Mouse (Mus musculus): ENCODE measurements around the gene Ptprd. TPM values are rescaled to one million over a fixed set of nuclear protein-coding genes. Genes with fewer than 3 reads are reported as not detected.

Gene Ptprd
- polyA plus RNA-seq, 1 experiment from 2014 or later = 30.4 TPM

- no peak overlapping the region for H3K9ac ChIP-seq (replicated peaks; ENCODE audit: low read depth, low read length)
- H3K4me3 ChIP-seq (ENCODE audit: low read depth, low read length) = no peak overlapping the region
- H3K27me3 ChIP-seq (ENCODE audit: control insufficient read depth, insufficient read depth, low read length) = no peaks in the 10 kb centered on the region
- ATAC-seq (ENCODE audit: insufficient number of reproducible peaks, insufficient read depth, low FRiP score, low read depth) = no peak
- H3K27ac ChIP-seq (ENCODE audit: low read length) = no peak overlapping the region
- no peaks in the 10 kb centered on the region for H3K36me3 ChIP-seq (ENCODE audit: control insufficient read depth, insufficient read depth, low read length)
- WGBS = 78% methylated on average over 1 of the region's 1 CpGs
- no peaks in the 10 kb centered on the region for H3K9me3 ChIP-seq (ENCODE audit: control insufficient read depth, low read depth, low read length)
- no peaks in the 10 kb centered on the region for H3K4me1 ChIP-seq (ENCODE audit: control insufficient read depth, insufficient read depth, low read length)
- H3K4me2 ChIP-seq (replicated peaks; ENCODE audit: low read depth, low read length) = no peak overlapping the region
Observed at GRCm38 (mm10) chr4:78168447-78168846, 43.3 kb downstream of the Ptprd start.

DNA sequence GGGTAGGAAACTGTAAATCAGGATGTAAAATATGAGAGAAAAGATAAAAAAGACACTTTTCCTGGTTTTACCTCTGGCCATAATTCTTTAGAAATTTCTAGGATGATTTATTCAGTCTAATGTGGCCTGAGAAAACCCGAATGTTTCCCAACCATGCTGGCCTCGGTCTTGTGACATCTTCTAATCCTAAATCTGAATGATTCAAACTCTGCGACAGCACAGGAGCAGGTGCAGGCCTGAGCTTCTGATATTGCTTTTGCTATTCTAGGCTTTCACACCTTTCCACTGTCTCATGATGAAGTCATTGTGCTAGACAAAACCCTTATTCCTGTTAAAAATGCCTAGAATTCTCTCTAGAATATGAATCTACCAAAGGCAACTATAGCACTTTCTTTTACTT lies 51.3 kb downstream of the Ptprd start:
- Histone ChIP-seq H3K36me3 (ENCODE audit: control insufficient read depth, insufficient read depth, low read length) (no peaks in the 10 kb centered on the region), H3K27ac (ENCODE audit: low read length) (no peak overlapping the region), H3K4me1 (ENCODE audit: control insufficient read depth, insufficient read depth, low read length) (no peaks in the 10 kb centered on the region), H3K9ac (replicated peaks; ENCODE audit: low read depth, low read length) (no peak overlapping the region), H3K27me3 (ENCODE audit: control insufficient read depth, insufficient read depth, low read length) (no peaks in the 10 kb centered on the region), H3K9me3 (ENCODE audit: control insufficient read depth, low read depth, low read length) (no peaks in the 10 kb centered on the region), H3K4me3 (ENCODE audit: low read depth, low read length) (no peak overlapping the region), H3K4me2 (replicated peaks; ENCODE audit: low read depth, low read length) (no peak overlapping the region)
- 77% methylated on average over 3 of the region's 3 CpGs for WGBS
- no peak for ATAC-seq (ENCODE audit: insufficient number of reproducible peaks, insufficient read depth, low FRiP score, low read depth)

GRCm38 (mm10) chr4:78150561-78150960 lies 61.2 kb downstream of the Ptprd start:
- no peak overlapping the region for H3K27ac ChIP-seq (ENCODE audit: low read length)
- no peaks in the 10 kb centered on the region for H3K9me3 ChIP-seq (ENCODE audit: control insufficient read depth, low read depth, low read length)
- ATAC-seq (ENCODE audit: insufficient number of reproducible peaks, insufficient read depth, low FRiP score, low read depth) = no peak
- no peak overlapping the region for H3K4me3 ChIP-seq (ENCODE audit: low read depth, low read length)
- H3K4me2 ChIP-seq (replicated peaks; ENCODE audit: low read depth, low read length) = no peak overlapping the region
- H3K27me3 ChIP-seq (ENCODE audit: control insufficient read depth, insufficient read depth, low read length) = no peaks in the 10 kb centered on the region
- no peaks in the 10 kb centered on the region for H3K36me3 ChIP-seq (ENCODE audit: control insufficient read depth, insufficient read depth, low read length)
- no peak overlapping the region for H3K9ac ChIP-seq (replicated peaks; ENCODE audit: low read depth, low read length)
- WGBS = 12% methylated on average over 1 of the region's 1 CpGs
- no peaks in the 10 kb centered on the region for H3K4me1 ChIP-seq (ENCODE audit: control insufficient read depth, insufficient read depth, low read length)

- 57% methylated on average over 1 of the region's 1 CpGs for WGBS
- Histone ChIP-seq H3K4me3 (ENCODE audit: low read depth, low read length) (no peak overlapping the region), H3K4me2 (replicated peaks; ENCODE audit: low read depth, low read length) (no peak overlapping the region), H3K27ac (ENCODE audit: low read length) (no peak overlapping the region), H3K9me3 (ENCODE audit: control insufficient read depth, low read depth, low read length) (no peaks in the 10 kb centered on the region), H3K36me3 (ENCODE audit: control insufficient read depth, insufficient read depth, low read length) (no peaks in the 10 kb centered on the region), H3K4me1 (ENCODE audit: control insufficient read depth, insufficient read depth, low read length) (no peaks in the 10 kb centered on the region), H3K9ac (replicated peaks; ENCODE audit: low read depth, low read length) (no peak overlapping the region), H3K27me3 (ENCODE audit: control insufficient read depth, insufficient read depth, low read length) (no peaks in the 10 kb centered on the region)
- no peak for ATAC-seq (ENCODE audit: insufficient number of reproducible peaks, insufficient read depth, low FRiP score, low read depth)
Observed at GRCm38 (mm10) chr4:78142767-78143148, 69.0 kb downstream of the Ptprd start.

DNA sequence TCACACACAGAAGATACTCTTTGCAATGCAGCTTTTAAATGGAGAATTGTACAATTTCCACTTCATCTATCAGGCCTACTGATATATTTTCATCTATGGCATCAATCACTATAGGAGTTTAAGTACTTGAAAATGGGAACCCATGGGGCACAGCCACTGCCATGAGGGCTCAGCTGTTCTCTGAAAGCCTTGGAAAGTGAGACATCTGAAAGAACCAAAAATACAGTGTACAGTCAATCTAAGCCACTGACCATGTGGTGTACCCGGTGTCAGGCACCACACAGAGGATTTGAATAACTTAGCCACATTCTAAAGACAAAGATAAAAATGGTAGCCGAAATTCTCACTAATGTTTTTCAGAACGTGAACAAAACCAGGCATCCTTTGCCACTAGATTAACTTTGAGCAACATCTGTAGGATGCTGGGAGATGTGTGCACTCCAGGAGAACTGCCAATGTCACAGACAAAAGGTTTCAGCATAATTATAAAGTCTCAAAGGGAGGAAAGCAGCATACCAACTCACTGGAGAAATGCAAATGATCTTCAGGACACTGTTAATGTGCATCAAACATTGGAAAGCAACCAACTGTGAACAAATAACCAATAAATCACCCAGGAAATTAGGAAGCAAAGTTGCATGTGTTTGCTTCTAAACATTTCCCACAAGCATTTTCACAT lies 69.5 kb downstream of the Ptprd start:
- 81% methylated on average over 3 of the region's 3 CpGs for WGBS
- Histone ChIP-seq H3K4me3 (ENCODE audit: low read depth, low read length) (no peak overlapping the region), H3K4me1 (ENCODE audit: control insufficient read depth, insufficient read depth, low read length) (no peaks in the 10 kb centered on the region), H3K9ac (replicated peaks; ENCODE audit: low read depth, low read length) (no peak overlapping the region), H3K36me3 (ENCODE audit: control insufficient read depth, insufficient read depth, low read length) (no peaks in the 10 kb centered on the region), H3K27me3 (ENCODE audit: control insufficient read depth, insufficient read depth, low read length) (no peaks in the 10 kb centered on the region), H3K9me3 (ENCODE audit: control insufficient read depth, low read depth, low read length) (no peaks in the 10 kb centered on the region), H3K27ac (ENCODE audit: low read length) (no peak overlapping the region), H3K4me2 (replicated peaks; ENCODE audit: low read depth, low read length) (no peak overlapping the region)
- no peak for ATAC-seq (ENCODE audit: insufficient number of reproducible peaks, insufficient read depth, low FRiP score, low read depth)

DNA sequence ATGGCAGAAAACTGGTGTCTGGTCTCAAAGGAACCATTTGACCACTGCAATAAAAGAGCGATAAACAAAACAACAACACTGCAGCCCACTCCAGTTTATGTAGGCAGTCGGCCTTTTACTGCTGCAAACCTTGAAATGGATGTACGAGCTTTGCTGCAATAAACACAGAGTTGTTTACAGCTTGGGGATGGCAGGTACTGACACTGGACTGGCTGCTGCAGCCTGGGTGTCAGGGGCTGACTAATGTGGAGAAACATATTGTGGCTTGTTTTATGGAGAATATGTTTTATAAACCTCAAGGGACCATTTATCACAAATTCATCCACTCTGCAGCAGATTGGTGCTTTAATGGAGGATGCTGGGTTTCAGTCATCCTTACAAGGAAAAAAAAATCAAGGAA lies 100.9 kb downstream of the Ptprd start:
- no peaks in the 10 kb centered on the region for H3K27me3 ChIP-seq (ENCODE audit: control insufficient read depth, insufficient read depth, low read length)
- 35% methylated on average over 3 of the region's 3 CpGs for WGBS

GRCm38 (mm10) chr4:78097526-78097925 lies 114.2 kb downstream of the Ptprd start:
- ATAC-seq (ENCODE audit: insufficient number of reproducible peaks, insufficient read depth, low FRiP score, low read depth) = no peak
- H3K36me3 ChIP-seq (ENCODE audit: control insufficient read depth, insufficient read depth, low read length) = no peaks in the 10 kb centered on the region
- H3K9ac ChIP-seq (replicated peaks; ENCODE audit: low read depth, low read length) = no peak overlapping the region
- H3K4me1 ChIP-seq (ENCODE audit: control insufficient read depth, insufficient read depth, low read length) = no peaks in the 10 kb centered on the region
- H3K27ac ChIP-seq (ENCODE audit: low read length) = no peak overlapping the region
- no peak overlapping the region for H3K4me2 ChIP-seq (replicated peaks; ENCODE audit: low read depth, low read length)
- H3K27me3 ChIP-seq (ENCODE audit: control insufficient read depth, insufficient read depth, low read length) = no peaks in the 10 kb centered on the region
- no peaks in the 10 kb centered on the region for H3K9me3 ChIP-seq (ENCODE audit: control insufficient read depth, low read depth, low read length)
- H3K4me3 ChIP-seq (ENCODE audit: low read depth, low read length) = no peak overlapping the region

More for the DNA sequence above, 100.9 kb downstream of the Ptprd start:
- Histone ChIP-seq H3K4me2 (replicated peaks; ENCODE audit: low read depth, low read length) (no peak overlapping the region), H3K9ac (replicated peaks; ENCODE audit: low read depth, low read length) (no peak overlapping the region), H3K4me1 (ENCODE audit: control insufficient read depth, insufficient read depth, low read length) (0 out of 2 replicates have a peak, but pooled peaks cover 2% of the 10 kb centered on the region), H3K9me3 (ENCODE audit: control insufficient read depth, low read depth, low read length) (no peaks in the 10 kb centered on the region), H3K4me3 (ENCODE audit: low read depth, low read length) (no peak overlapping the region), H3K36me3 (ENCODE audit: control insufficient read depth, insufficient read depth, low read length) (no peaks in the 10 kb centered on the region), H3K27ac (ENCODE audit: low read length) (no peak overlapping the region)
- ATAC-seq (ENCODE audit: insufficient number of reproducible peaks, insufficient read depth, low FRiP score, low read depth) = no peak

DNA sequence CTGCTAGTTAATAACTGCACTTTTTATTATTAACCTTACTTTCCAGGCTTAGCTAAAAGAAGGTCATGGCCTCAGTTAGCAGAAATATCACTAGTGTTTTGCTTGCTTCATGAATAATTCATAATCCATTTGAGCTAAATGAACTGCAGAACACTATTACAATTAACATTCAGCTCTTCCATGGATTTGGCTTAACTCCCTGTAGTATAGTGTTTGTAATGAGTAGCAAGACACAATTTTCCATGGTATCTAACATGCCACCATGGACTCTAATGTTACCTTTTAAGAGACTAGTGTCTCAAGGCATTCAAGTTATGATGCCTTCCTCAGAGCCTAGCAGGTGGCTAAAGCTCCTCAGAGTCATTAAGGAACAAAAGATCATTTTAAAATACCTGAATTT lies 129.0 kb downstream of the Ptprd start:
- Histone ChIP-seq H3K4me2 (replicated peaks; ENCODE audit: low read depth, low read length) (no peak overlapping the region), H3K9ac (replicated peaks; ENCODE audit: low read depth, low read length) (no peak overlapping the region), H3K27me3 (ENCODE audit: control insufficient read depth, insufficient read depth, low read length) (no peaks in the 10 kb centered on the region), H3K4me3 (ENCODE audit: low read depth, low read length) (no peak overlapping the region), H3K36me3 (ENCODE audit: control insufficient read depth, insufficient read depth, low read length) (no peaks in the 10 kb centered on the region), H3K4me1 (ENCODE audit: control insufficient read depth, insufficient read depth, low read length) (no peaks in the 10 kb centered on the region), H3K9me3 (ENCODE audit: control insufficient read depth, low read depth, low read length) (no peaks in the 10 kb centered on the region), H3K27ac (ENCODE audit: low read length) (no peak overlapping the region)
- no peak for ATAC-seq (ENCODE audit: insufficient number of reproducible peaks, insufficient read depth, low FRiP score, low read depth)

GRCm38 (mm10) chr4:78077499-78077898 lies 134.3 kb downstream of the Ptprd start:
- no peak overlapping the region for H3K4me2 ChIP-seq (replicated peaks; ENCODE audit: low read depth, low read length)
- no peaks in the 10 kb centered on the region for H3K4me1 ChIP-seq (ENCODE audit: control insufficient read depth, insufficient read depth, low read length)
- H3K27ac ChIP-seq (ENCODE audit: low read length) = no peak overlapping the region
- H3K4me3 ChIP-seq (ENCODE audit: low read depth, low read length) = no peak overlapping the region
- no peak for ATAC-seq (ENCODE audit: insufficient number of reproducible peaks, insufficient read depth, low FRiP score, low read depth)
- H3K9ac ChIP-seq (replicated peaks; ENCODE audit: low read depth, low read length) = no peak overlapping the region
- H3K27me3 ChIP-seq (ENCODE audit: control insufficient read depth, insufficient read depth, low read length) = no peaks in the 10 kb centered on the region
- H3K36me3 ChIP-seq (ENCODE audit: control insufficient read depth, insufficient read depth, low read length) = no peaks in the 10 kb centered on the region
- H3K9me3 ChIP-seq (ENCODE audit: control insufficient read depth, low read depth, low read length) = no peaks in the 10 kb centered on the region

Measured in stomach, embryonic 14.5 days (tissue).